Comparison of ENCODE assay signal across 10 mouse cellular contexts in the genomic region with DNA sequence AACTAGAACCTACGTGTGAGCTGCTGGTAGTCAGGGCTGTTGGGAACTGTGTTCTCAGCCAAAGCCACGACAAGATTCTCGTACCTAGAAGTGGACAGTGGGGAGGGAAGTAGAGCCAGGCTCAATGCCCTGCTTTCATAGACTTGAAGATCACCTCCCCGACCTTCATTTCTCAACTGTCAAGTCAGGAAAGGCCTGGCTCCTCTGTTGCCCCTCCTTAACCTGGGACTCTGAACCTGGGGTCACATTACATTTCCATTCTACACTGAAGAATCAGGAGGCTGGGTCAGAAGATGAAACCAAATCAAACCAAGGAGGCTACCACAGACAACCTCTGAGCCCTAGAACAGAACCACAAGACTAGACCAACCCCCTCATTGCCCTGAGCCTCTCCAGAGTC. TPM values are rescaled to one million over a fixed set of nuclear protein-coding genes. Genes with fewer than 3 reads are reported as not detected.
DNase-seq lines count a peak whose midpoint lies in the region; ATAC-seq lines count a peak whose summit lies in the region.
"Had no signal": no experiment of that assay in that cellular context is flagged by ENCODE, and none has a peak within 500 bp of the region (broad histone marks: within the 10 kb centered on the region; RNA-seq: fewer than 3 reads in every experiment).

No protein-coding gene starts in this region.

- peaks cover 18% of the 10 kb centered on the region; the same call in 1 of the 2 replicates for H3K36me3 ChIP-seq in kidney, embryonic 14.5 days (ENCODE audit: control insufficient read depth, insufficient read depth, low read length)
- H3K36me3 ChIP-seq in embryonic facial prominence, embryonic 12.5 days, result peaks cover 11% of the 10 kb centered on the region; the same call in 1 of the 2 replicates
- peaks cover 5% of the 10 kb centered on the region; the same call in 1 of the 2 replicates for H3K36me3 ChIP-seq in hindbrain, embryonic 14.5 days (replicated peaks; ENCODE audit: control insufficient read depth, insufficient read depth)
- peaks cover 28% of the 10 kb centered on the region for H3K36me3 ChIP-seq in liver, embryonic 15.5 days (replicated peaks)

- no peak for ATAC-seq in kidney, embryonic 14.5 days (ENCODE audit: low FRiP score, low TSS enrichment)
- ATAC-seq in embryonic facial prominence, embryonic 12.5 days (ENCODE audit: insufficient number of reproducible peaks, insufficient read depth, low FRiP score, low TSS enrichment), result no peak
- ATAC-seq in hindbrain, embryonic 14.5 days (ENCODE audit: low FRiP score), result no peak
- ATAC-seq in liver, embryonic 15.5 days (ENCODE audit: insufficient read depth), result no peak
- ATAC-seq: inflammation-experienced regulatory T-cells, adult 6 months had no signal

- H3K27me3 ChIP-seq in kidney, embryonic 14.5 days (ENCODE audit: control insufficient read depth, insufficient read depth, low read length), result no peaks in the 10 kb centered on the region
- H3K27me3 ChIP-seq in embryonic facial prominence, embryonic 12.5 days, result no peaks in the 10 kb centered on the region
- no peaks in the 10 kb centered on the region for H3K27me3 ChIP-seq in hindbrain, embryonic 14.5 days (ENCODE audit: control insufficient read depth, insufficient read depth, low read length)
- H3K27me3 ChIP-seq in liver, embryonic 15.5 days, result no peaks in the 10 kb centered on the region; the same call in 1 of the 2 replicates

- DNase-seq in kidney, adult 18-20 months, result no peak
- no peak for DNase-seq in hindbrain, embryonic 14.5 days (ENCODE audit: low spot score)
- DNase-seq in frontal cortex, postnatal 14 days (ENCODE audit: low spot score in 2 of 2), result no peak
- DNase-seq in testis, postnatal 14 days (ENCODE audit: low spot score), result no peak
- DNase-seq in embryo, embryonic 9.5 days (ENCODE audit: extremely low spot score), result no peak
- DNase-seq: lung, postnatal 36 days had no signal

- H3K4me2 ChIP-seq in kidney, embryonic 14.5 days (replicated peaks; ENCODE audit: low read depth, low read length), result peak overlapping the region; percentile 80
- peak overlapping the region; percentile 59 for H3K4me2 ChIP-seq in embryonic facial prominence, embryonic 12.5 days (replicated peaks)
- H3K4me2 ChIP-seq in hindbrain, embryonic 14.5 days (replicated peaks), result peak overlapping the region; percentile 76; the same call in 1 of the 2 replicates
- H3K4me2 ChIP-seq in liver, embryonic 15.5 days, result peak overlapping the region; percentile 86

- H3K4me3 ChIP-seq in kidney, embryonic 14.5 days (ENCODE audit: low read length), result peak overlapping the region; percentile 65; the same call in 1 of the 2 replicates
- peak overlapping the region; percentile 56 for H3K4me3 ChIP-seq in embryonic facial prominence, embryonic 12.5 days
- H3K4me3 ChIP-seq in hindbrain, embryonic 14.5 days (replicated peaks; ENCODE audit: low read length), result no peak overlapping the region
- H3K4me3 ChIP-seq in liver, embryonic 15.5 days (replicated peaks), result peak overlapping the region; percentile 87

- H3K9me3 ChIP-seq in kidney, embryonic 14.5 days (ENCODE audit: control insufficient read depth, low read length), result no peaks in the 10 kb centered on the region
- H3K9me3 ChIP-seq in embryonic facial prominence, embryonic 12.5 days, result no peaks in the 10 kb centered on the region
- no peaks in the 10 kb centered on the region for H3K9me3 ChIP-seq in hindbrain, embryonic 14.5 days (ENCODE audit: control insufficient read depth, low read length)
- H3K9me3 ChIP-seq in liver, embryonic 15.5 days (replicated peaks), result no peaks in the 10 kb centered on the region

- H3K27ac ChIP-seq in kidney, embryonic 14.5 days (ENCODE audit: low read depth, low read length), result no peak overlapping the region
- H3K27ac ChIP-seq in embryonic facial prominence, embryonic 12.5 days, result no peak overlapping the region
- no peak overlapping the region for H3K27ac ChIP-seq in hindbrain, embryonic 14.5 days
- H3K27ac ChIP-seq in liver, embryonic 15.5 days (replicated peaks), result 0 out of 2 replicates have a peak overlapping the region, but pooled peaks have one; percentile 79

- H3K4me1 ChIP-seq in kidney, embryonic 14.5 days (ENCODE audit: control insufficient read depth, insufficient read depth, low read length), result peaks cover 19% of the 10 kb centered on the region
- peaks cover 27% of the 10 kb centered on the region for H3K4me1 ChIP-seq in embryonic facial prominence, embryonic 12.5 days
- peaks cover 15% of the 10 kb centered on the region for H3K4me1 ChIP-seq in hindbrain, embryonic 14.5 days (replicated peaks; ENCODE audit: control insufficient read depth, insufficient read depth, low read length)
- H3K4me1 ChIP-seq in liver, embryonic 15.5 days (replicated peaks), result peaks cover 66% of the 10 kb centered on the region

- 56% methylated on average over 4 of the region's 4 CpGs for WGBS in kidney, embryonic 14.5 days
- 77% methylated on average over 4 of the region's 4 CpGs for WGBS in embryonic facial prominence, embryonic 12.5 days
- WGBS in hindbrain, embryonic 14.5 days, result 68% methylated on average over 4 of the region's 4 CpGs
- WGBS in liver, embryonic 15.5 days (ENCODE audit: insufficient replicate concordance), result 56% methylated on average over 4 of the region's 4 CpGs

- peak overlapping the region; percentile 76; the same call in 1 of the 2 replicates for H3K9ac ChIP-seq in kidney, embryonic 14.5 days (ENCODE audit: low read depth, low read length)
- H3K9ac ChIP-seq in embryonic facial prominence, embryonic 12.5 days, result 0 out of 2 replicates have a peak overlapping the region, but pooled peaks have one; percentile 20
- no peak overlapping the region for H3K9ac ChIP-seq in hindbrain, embryonic 14.5 days
- H3K9ac ChIP-seq in liver, embryonic 15.5 days, result peak overlapping the region; percentile 93

RNA-seq across cellular contexts. Expression of a gene that starts 1.5 kb away (rescaled TPM):
- 36.4 and 38.2 TPM in 2 replicates for polyA plus RNA-seq in kidney, embryonic 14.5 days (2014; fragmentation: Nextera tagmentation; extraction: Ambion mirVana)
- 43.6 and 44.1 TPM in 2 replicates for polyA plus RNA-seq in embryonic facial prominence, embryonic 12.5 days (2016; fragmentation: Nextera tagmentation; extraction: Ambion mirVana)
- 4.7 and 6.1 TPM in 2 replicates for polyA plus RNA-seq in hindbrain, embryonic 14.5 days (2014; fragmentation: Nextera tagmentation; extraction: Ambion mirVana)
- polyA plus RNA-seq in liver, embryonic 15.5 days (2015; fragmentation: Nextera tagmentation; extraction: Ambion mirVana), result 34.5 and 38.2 TPM in 2 replicates

RNA-seq across cellular contexts. Expression of a gene that starts 5.2 kb away (rescaled TPM):
- 59.4 and 72.2 TPM in 2 replicates for polyA plus RNA-seq in kidney, embryonic 14.5 days (2014; fragmentation: Nextera tagmentation; extraction: Ambion mirVana)
- 57.4 and 62.3 TPM in 2 replicates for polyA plus RNA-seq in embryonic facial prominence, embryonic 12.5 days (2016; fragmentation: Nextera tagmentation; extraction: Ambion mirVana)
- 80.3 and 92.0 TPM in 2 replicates for polyA plus RNA-seq in hindbrain, embryonic 14.5 days (2014; fragmentation: Nextera tagmentation; extraction: Ambion mirVana)
- 33.5 and 34.2 TPM in 2 replicates for polyA plus RNA-seq in liver, embryonic 15.5 days (2015; fragmentation: Nextera tagmentation; extraction: Ambion mirVana)

RNA-seq across cellular contexts. Expression of a gene that starts 8.8 kb away (rescaled TPM):
- polyA plus RNA-seq in kidney, embryonic 14.5 days (2014; fragmentation: Nextera tagmentation; extraction: Ambion mirVana), result 0.80 and 1.3 TPM in 2 replicates
- polyA plus RNA-seq in embryonic facial prominence, embryonic 12.5 days (2016; fragmentation: Nextera tagmentation; extraction: Ambion mirVana), result 1.3 and 1.6 TPM in 2 replicates
- polyA plus RNA-seq in hindbrain, embryonic 14.5 days (2014; fragmentation: Nextera tagmentation; extraction: Ambion mirVana), result 0.16 and 0.26 TPM in 2 replicates
- polyA plus RNA-seq in liver, embryonic 15.5 days (2015; fragmentation: Nextera tagmentation; extraction: Ambion mirVana), result 1.3 and 1.9 TPM in 2 replicates

RNA-seq across cellular contexts. Expression of a gene that starts 14.4 kb away (rescaled TPM):
- polyA plus RNA-seq in kidney, embryonic 14.5 days (2014; fragmentation: Nextera tagmentation; extraction: Ambion mirVana), result not detected in 2 replicates
- polyA plus RNA-seq in embryonic facial prominence, embryonic 12.5 days (2016; fragmentation: Nextera tagmentation; extraction: Ambion mirVana), result not detected in 2 replicates
- not detected in 2 replicates for polyA plus RNA-seq in hindbrain, embryonic 14.5 days (2014; fragmentation: Nextera tagmentation; extraction: Ambion mirVana)
- polyA plus RNA-seq in liver, embryonic 15.5 days (2015; fragmentation: Nextera tagmentation; extraction: Ambion mirVana), result 0.07 and 0.18 TPM in 2 replicates

RNA-seq across cellular contexts. Expression of a gene that starts 25.6 kb away (rescaled TPM):
- polyA plus RNA-seq in kidney, embryonic 14.5 days (2014; fragmentation: Nextera tagmentation; extraction: Ambion mirVana), result 208 and 212 TPM in 2 replicates
- polyA plus RNA-seq in embryonic facial prominence, embryonic 12.5 days (2016; fragmentation: Nextera tagmentation; extraction: Ambion mirVana), result 151 and 177 TPM in 2 replicates
- 9.1 and 10.8 TPM in 2 replicates for polyA plus RNA-seq in hindbrain, embryonic 14.5 days (2014; fragmentation: Nextera tagmentation; extraction: Ambion mirVana)
- polyA plus RNA-seq in liver, embryonic 15.5 days (2015; fragmentation: Nextera tagmentation; extraction: Ambion mirVana), result 34.1 and 47.4 TPM in 2 replicates
- polyA plus RNA-seq: inflammation-experienced regulatory T-cells, adult 6 months had no signal
